Mouse (Mus musculus) ovary, postnatal 10 days (tissue): Measurements from ENCODE around the gene Hoxc6.

Source experiments
- DNase-seq: peaks from one replicate; pipeline ENCODE4 v3.0.0; 2022; ENCODE audit warnings: low spot score

Hoxc6 gene

GRCm38 (mm10) chr15:102997939-102998355 lies at the start of gene Hoxc6:
Gene Hoxc6 (plus strand): TSS chr15:102998257.
- DNase-seq: no peak

GRCm38 (mm10) chr15:102948842-102949241 lies 49.2 kb upstream of the Hoxc6 start:
- no peak for DNase-seq

- no peak for DNase-seq
These were observed 48.4 kb upstream of the Hoxc6 start for GRCm38 (mm10) chr15:102949696-102950095.

GRCm38 (mm10) chr15:102950877-102951276 lies 47.2 kb upstream of the Hoxc6 start:
- DNase-seq: no peak

- no peak for DNase-seq
These were observed 44.5 kb upstream of the Hoxc6 start for GRCm38 (mm10) chr15:102953561-102953960.

GRCm38 (mm10) chr15:102954192-102955006 lies 43.7 kb upstream of the Hoxc6 start, which contains the start of gene Hoxc11:
Gene Hoxc11 (plus strand): TSS chr15:102954427.
- DNase-seq: no peak

- no peak for DNase-seq
These were observed 43.1 kb upstream of the Hoxc6 start for GRCm38 (mm10) chr15:102955007-102955382.

GRCm38 (mm10) chr15:102955833-102956640 lies 42.0 kb upstream of the Hoxc6 start:
- no peak for DNase-seq

GRCm38 (mm10) chr15:102956906-102957305 lies 41.2 kb upstream of the Hoxc6 start:
- DNase-seq: no peak

- DNase-seq: no peak
These were observed 38.3 kb upstream of the Hoxc6 start for GRCm38 (mm10) chr15:102959663-102960191.

- no peak for DNase-seq
These were observed 36.3 kb upstream of the Hoxc6 start for GRCm38 (mm10) chr15:102961728-102962127.

- DNase-seq: no peak
These were observed 35.6 kb upstream of the Hoxc6 start for GRCm38 (mm10) chr15:102962492-102962891.

GRCm38 (mm10) chr15:102963259-102963658 lies 34.8 kb upstream of the Hoxc6 start:
- no peak for DNase-seq

GRCm38 (mm10) chr15:102963671-102964640 lies 34.1 kb upstream of the Hoxc6 start:
- DNase-seq: no peak

- DNase-seq: no peak
These were observed 32.8 kb upstream of the Hoxc6 start for GRCm38 (mm10) chr15:102965003-102965891.

GRCm38 (mm10) chr15:102965892-102966775 lies 31.9 kb upstream of the Hoxc6 start:
- DNase-seq: peak; percentile 71

- no peak for DNase-seq
These were observed 31.2 kb upstream of the Hoxc6 start, which contains the start of gene Hoxc10 for GRCm38 (mm10) chr15:102966776-102967311. Gene Hoxc10 (plus strand): TSS chr15:102966796.

- no peak for DNase-seq
These were observed 30.8 kb upstream of the Hoxc6 start, which contains the start of gene Hoxc5 for GRCm38 (mm10) chr15:102967312-102967510. Gene Hoxc5 (plus strand): TSS chr15:102967443.
